Mouse (Mus musculus) layer of hippocampus, adult 2 months (tissue): ENCODE results near the gene Fbl. TPM values are rescaled to one million over a fixed set of nuclear protein-coding genes. Genes with fewer than 3 reads are reported as not detected.

Experiments
- DNase-seq, 2 experiments: peaks; one replicate each; pipeline ENCODE4 v3.0.0; 2022; ENCODE audit warnings: low spot score in 2 of 2
- H3K27ac ChIP-seq: fragments of 200-600 bp; 2 replicates; pipeline ENCODE4 v1.8.1; 2022
- H3K4me3 ChIP-seq: fragments of 200-600 bp; 2 replicates; pipeline ENCODE4 v1.8.1; 2022; ENCODE audit warnings: mild to moderate bottlenecking
- CTCF ChIP-seq: fragments of 200-600 bp; conservative IDR thresholded peaks from 2 replicates; pipeline ENCODE4 v1.8.1; 2022; ENCODE audit warnings: antibody characterized with exemption, mild to moderate bottlenecking, moderate library complexity
- total RNA-seq, 2 experiments: library from RNA; stranded (reverse); gene quantifications; 2 replicates each; pipeline ENCODE4 v1.2.3; 2021

Fbl gene
- total RNA-seq, 2 experiments from 2014 or later, result 51.7 to 52.3 TPM

DNA sequence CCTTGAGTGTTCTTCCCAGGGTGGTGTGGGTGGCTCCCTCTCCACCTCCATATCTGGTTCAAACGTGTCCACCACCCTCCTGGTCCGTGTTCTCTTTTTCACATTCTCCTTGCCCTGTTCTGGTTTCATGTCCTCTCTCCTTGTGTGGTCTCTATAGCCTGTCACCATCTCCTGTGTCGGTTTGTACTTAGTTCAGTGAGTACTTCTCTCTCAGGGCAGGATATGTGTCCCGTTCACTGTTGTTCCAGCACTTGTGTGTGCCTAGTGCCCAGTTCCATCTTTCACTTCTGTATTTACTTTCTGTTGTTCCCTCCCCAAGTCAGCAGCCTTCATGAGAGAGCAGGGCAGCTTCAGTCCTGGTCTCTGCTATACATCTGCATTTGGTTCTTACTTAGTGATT is 5.8 kb downstream of the Fbl start:
- no peak for DNase-seq
- no peak for TF ChIP-seq CTCF
- Histone ChIP-seq H3K27ac (no peak overlapping the region), H3K4me3 (no peak overlapping the region)

DNA sequence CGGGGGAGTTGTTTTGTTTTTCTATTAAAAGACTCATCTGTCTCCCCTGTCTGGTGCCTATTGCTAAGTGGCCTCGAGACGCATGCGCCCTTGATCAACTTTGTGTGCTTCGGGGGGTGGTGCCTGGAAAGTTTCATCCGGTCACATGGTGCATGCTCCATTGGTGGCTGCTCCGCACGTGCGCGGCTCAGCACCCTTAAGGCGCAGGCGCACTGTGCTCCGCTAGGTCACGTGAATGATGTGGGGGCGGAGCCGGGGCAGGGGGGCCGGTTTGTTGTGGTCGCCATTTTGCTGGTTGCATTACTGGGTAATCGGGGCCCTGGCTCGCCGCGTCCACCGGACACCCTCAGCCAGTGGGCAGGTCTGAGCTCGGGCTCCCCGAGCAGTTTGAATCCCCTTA is 9.7 kb downstream of the Fbl start, which contains the start of gene Dyrk1b:
Gene Dyrk1b (plus strand): TSS at position 242 of the 400 bp plus-strand sequence.
- peak; percentile 98 for DNase-seq
- Histone ChIP-seq H3K4me3 (peak within 1 kb of the TSS; percentile 97), H3K27ac (peak within 1 kb of the TSS; percentile 99)
- TF ChIP-seq CTCF, result no peak

DNA sequence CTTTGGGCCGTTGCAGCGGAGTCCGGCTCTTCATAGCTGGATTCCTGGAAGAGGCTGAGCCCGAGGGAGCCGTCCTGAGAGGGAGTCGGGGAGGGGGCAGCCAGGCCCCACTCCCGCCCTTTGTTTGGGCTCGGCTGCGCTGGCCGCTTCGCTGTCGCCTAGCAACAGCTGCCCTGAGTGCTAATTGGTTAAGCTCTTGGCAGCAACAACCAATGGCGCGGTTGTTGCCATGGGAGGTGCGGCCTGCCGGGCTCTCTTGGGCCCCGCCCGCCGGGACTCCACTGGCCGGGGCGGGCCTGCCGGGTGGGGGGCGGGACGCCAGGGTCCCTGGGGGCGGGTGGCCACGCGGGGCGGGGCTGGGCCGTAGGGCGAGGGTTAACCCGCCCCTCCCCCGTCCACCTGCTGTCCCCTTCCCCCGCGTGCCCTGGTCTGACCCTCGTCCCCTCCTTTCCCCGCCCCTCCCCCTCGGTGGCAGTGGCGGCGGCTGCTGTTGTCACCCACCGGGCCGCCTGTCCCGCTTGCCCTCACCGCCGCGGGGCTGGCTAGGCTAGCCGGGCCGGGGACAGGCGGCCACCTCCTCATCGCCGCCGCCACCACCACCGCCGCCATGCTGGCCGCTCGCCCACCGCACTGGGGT is 10.3 kb downstream of the Fbl start:
- TF ChIP-seq CTCF, result no peak
- H3K4me3 ChIP-seq, result peak overlapping the region; percentile 97
- H3K27ac ChIP-seq, result peak overlapping the region; percentile 99
- peak; percentile 88 to 94 for DNase-seq

DNA sequence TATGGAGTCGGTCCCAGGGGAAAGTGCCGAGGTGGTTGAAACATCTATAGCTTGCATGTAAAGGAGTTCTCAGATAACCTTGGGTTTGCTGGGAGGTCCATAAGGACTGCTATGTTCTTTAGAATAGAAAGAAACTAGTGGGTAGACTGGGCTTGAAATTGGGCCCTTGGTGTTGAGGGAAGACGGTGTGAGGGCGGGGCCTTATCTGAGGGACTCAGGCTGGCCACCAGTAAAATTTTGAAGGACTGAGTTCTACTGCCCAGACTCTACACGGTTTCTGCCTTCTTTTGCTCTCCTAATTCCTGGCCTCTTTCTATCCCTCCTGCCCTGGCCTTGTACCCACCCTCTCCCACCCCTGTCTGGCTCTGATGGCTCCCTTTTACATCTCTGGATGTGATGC is 11.4 kb downstream of the Fbl start:
- 0 out of 2 replicates have a peak overlapping the region, but pooled peaks have one; percentile 7 for H3K27ac ChIP-seq
- H3K4me3 ChIP-seq, result peak overlapping the region; percentile 97
- no peak for TF ChIP-seq CTCF

DNA sequence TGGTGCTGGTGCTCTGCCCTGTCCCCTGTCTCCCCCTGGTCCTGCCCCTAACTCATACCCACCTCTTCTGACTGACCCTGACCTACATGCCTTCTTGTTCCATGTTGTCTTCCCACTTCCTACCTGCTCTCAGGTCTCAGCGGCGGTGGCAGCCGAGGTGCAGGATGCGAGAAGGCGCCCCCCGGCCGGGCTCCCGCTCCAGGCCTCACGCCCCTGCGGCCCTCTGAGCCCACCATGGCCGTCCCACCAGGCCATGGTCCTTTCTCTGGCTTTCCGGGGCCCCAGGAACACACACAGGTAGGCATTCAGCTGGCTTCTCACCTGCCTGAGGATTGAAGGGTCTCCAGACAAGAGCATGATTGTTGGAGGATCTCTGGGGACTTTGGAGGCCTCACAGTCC is 11.9 kb downstream of the Fbl start:
- Histone ChIP-seq H3K27ac (no peak overlapping the region), H3K4me3 (no peak overlapping the region)
- no peak for DNase-seq
- no peak for TF ChIP-seq CTCF

More for the DNA sequence above, 11.4 kb downstream of the Fbl start:
- no peak for DNase-seq

DNA sequence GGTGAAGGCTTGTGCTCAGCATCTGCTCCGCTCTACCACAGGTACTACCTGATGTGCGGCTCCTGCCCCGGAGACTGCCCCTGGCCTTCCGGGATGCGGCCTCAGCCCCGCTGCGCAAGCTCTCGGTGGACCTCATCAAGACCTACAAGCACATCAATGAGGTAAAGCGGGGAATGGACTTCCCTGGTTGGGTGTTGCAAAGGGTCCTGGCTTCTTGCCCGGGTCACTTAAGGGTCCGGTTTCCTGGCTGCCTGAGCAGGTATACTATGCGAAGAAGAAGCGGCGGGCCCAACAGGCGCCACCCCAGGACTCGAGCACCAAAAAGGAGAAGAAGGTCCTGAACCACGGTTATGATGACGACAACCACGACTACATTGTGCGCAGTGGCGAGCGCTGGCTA is 12.8 kb downstream of the Fbl start:
- Histone ChIP-seq H3K27ac (no peak overlapping the region), H3K4me3 (no peak overlapping the region)
- DNase-seq, result no peak
- no peak for TF ChIP-seq CTCF

DNA sequence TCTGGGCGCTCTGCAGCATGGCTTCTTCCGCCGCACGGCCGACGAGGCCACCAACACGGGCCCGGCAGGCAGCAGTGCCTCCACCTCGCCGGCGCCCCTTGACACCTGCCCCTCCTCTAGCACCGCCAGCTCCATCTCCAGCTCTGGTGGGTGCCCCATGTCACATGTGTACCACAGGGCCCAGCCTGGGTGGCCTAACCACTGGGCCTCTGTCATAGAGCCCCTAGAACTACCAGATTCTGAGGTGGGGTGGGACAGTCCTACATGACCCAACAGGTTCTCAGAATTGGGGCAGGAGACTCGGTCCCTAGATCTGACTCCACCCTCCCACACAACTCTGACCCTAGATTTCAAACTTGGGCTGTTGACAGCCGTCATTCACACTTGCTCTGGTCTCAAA is 16.4 kb downstream of the Fbl start:
- Histone ChIP-seq H3K27ac (no peak overlapping the region), H3K4me3 (no peak overlapping the region)
- DNase-seq, result no peak
- no peak for TF ChIP-seq CTCF

DNA sequence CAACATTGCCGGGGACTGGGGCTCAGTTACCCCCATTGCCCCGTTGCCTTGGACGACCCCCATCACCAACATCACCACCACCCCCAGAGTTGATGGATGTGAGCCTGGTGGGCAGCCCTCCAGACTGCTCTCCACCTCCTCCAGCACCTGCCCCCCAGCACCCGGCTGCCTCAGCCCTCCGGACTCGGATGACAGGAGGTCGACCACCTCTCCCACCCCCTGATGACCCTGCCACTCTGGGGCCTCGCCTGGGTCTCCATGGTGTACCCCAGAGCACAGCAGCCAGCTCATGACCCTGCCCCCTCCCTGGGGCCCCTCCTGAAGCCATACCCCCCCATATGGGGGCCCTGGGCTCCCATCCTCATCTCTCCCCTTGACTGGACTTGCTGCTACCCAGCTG is 17.1 kb downstream of the Fbl start:
- DNase-seq, result no peak
- Histone ChIP-seq H3K4me3 (no peak overlapping the region), H3K27ac (no peak overlapping the region)
- no peak for TF ChIP-seq CTCF

DNA sequence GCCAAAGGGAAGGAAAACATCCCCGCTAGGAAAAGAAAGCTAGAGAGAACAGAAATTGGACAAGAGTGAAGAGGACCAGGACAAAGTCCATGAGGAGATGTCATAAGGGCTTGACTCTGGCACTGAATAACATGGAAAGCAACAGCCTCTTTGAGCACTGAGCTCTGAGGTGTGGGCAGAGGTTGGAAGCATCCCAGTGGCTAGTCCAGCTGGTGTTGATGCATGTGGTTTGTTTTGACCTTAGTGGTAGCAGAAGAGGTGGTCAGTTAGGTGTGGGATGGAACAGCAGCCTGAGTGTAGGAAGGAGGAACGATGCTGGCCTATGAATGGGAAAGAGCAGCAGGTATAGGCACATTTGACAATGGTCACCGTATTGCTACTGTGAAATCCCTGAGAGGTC is 22.0 kb downstream of the Fbl start:
- no peak overlapping the region for H3K27ac ChIP-seq

DNA sequence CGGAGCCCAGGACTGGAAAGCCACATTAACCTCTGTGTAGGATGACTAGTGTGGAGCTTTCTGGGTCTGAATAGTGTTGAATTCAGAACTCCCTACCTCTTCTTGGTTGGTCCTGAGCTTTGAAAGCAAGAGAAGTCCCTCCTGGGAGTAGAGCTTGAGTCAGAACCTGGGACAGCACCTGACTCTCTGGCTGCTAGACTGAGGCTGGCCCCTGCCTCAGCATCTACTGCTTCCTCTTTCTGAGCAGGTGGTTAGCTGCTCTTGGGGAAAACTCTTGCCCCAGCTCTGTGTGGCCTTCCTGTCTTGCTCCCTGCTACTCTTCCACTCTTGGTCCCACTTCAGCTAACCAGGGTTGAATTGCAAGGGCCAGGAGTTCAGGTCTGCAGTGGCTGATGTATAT is 22.4 kb downstream of the Fbl start:
- DNase-seq, result no peak

More for the DNA sequence above, 22.0 kb downstream of the Fbl start:
- no peak for DNase-seq
- TF ChIP-seq CTCF, result no peak
- H3K4me3 ChIP-seq, result no peak overlapping the region

DNA sequence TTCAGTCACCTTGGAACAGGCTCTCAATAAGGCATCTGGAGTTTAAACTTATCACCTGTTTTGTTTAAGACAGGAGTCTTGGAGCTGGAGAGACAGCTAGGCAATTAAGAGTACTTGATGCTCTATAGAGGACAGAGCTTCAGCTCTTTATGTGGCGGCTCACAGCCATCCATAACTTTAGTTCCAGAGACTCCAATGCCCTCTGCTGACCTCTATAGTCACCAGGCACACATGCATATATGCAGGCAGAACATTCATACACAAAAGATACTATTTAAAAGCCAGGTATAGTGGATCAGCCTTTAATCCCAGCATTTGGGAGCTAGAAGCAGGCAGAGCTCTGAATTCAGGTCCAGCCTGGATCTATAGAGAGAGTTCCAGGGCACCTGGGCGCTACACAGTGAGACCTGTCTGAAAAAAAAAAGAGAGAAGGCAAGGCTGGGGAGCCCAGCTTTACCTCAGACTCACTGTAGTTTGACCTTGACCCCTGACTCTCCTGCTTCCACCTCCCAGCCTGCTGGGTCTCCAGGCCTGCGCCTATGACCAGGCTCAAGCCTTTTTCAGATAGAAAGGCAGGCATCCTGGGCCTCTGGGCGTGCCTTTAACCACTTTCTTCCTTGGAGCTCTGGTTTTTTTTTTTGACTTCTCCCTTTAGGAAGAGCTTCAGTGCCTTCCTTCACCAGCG is 26.0 kb downstream of the Fbl start:
- no peak for TF ChIP-seq CTCF
- Histone ChIP-seq H3K4me3 (no peak overlapping the region), H3K27ac (no peak overlapping the region)
- DNase-seq, result no peak

More for the DNA sequence above, 22.4 kb downstream of the Fbl start:
- no peak overlapping the region for H3K4me3 ChIP-seq
- no peak for TF ChIP-seq CTCF
- H3K27ac ChIP-seq, result no peak overlapping the region

DNA sequence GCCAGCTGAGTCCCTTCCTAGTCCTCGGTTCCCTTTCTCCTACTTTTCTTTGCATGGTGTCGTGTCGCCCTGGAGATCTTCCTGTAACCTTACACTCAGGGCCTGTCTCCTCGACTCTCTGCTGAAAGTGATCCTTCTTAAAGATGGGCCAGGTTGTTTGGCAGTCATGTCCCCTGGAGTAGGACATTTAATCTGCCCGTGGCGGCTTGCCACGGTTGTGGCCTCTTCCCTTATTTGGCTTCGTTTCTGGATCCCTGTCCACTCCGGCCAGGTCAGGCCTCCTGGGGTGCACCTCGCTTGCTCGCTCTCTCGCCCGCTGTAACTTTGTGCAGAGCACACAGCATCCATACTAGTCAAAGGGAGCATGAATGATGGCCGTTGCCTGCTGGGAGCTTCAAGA is 27.0 kb downstream of the Fbl start:
- no peak for TF ChIP-seq CTCF

DNA sequence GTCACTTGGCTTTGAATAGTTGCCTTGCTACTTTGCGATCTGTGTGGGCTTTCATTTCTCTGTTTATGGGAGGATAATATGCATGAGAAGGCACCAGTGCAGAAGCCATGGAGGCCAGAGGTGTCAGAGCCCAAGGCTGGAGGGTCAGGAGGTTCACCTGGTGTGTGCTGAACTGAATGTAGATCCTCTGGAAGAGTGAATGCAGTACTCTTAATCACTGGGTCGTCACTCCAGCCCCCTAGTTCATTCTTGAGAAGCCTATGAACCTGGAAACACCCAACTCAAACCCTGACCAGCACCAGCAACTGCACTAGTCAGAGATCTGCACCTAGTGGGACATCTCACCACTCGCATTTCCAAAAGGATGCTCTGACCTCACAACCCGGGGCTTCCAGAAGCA is 29.5 kb downstream of the Fbl start:
- no peak for TF ChIP-seq CTCF
- no peak for DNase-seq
- H3K27ac ChIP-seq, result no peak overlapping the region
- H3K4me3 ChIP-seq, result no peak overlapping the region

More for the DNA sequence above, 27.0 kb downstream of the Fbl start:
- Histone ChIP-seq H3K4me3 (no peak overlapping the region), H3K27ac (no peak overlapping the region)
- no peak for DNase-seq
